Mouse (Mus musculus) megakaryocyte, embryonic 14.5 days (primary cell): ENCODE measurements around the gene Psmg1.

Experiments
- FLI1 ChIP-seq: IDR thresholded peaks from 2 replicates; pipeline ENCODE4 v1.6.1; 2012; ENCODE audit warnings: low read length, inconsistent platforms, mixed read lengths
- GATA1 ChIP-seq: IDR thresholded peaks from 3 replicates; pipeline ENCODE4 v1.6.1; 2012; ENCODE audit warnings: mixed read lengths, low read length, inconsistent platforms, borderline replicate concordance

- TF ChIP-seq GATA1, result no peak
- TF ChIP-seq FLI1, result no peak
Observed at GRCm38 (mm10) chr16:95941575-95941974, 49.2 kb downstream of the Psmg1 start.
